Mouse (Mus musculus): ENCODE measurements around the gene Dctn1. TPM values are rescaled to one million over a fixed set of nuclear protein-coding genes. Genes with fewer than 3 reads are reported as not detected.
"Not testable (repeated sequence)": the region's sequence is repeated elsewhere in the genome, so short reads cannot be mapped to it uniquely, and the experiment has no call there.

Gene Dctn1
- polyA plus RNA-seq, 1 experiment from 2014 or later: 158 TPM

GRCm38 (mm10) chr6:83156259-83156684, 9.4 kb upstream of the Dctn1 start, which contains the start of the genes Wdr54 and 1700003E16Rik:
TSS of gene Wdr54 (minus strand) at chr6:83156397.
TSS of gene 1700003E16Rik (plus strand) at chr6:83156404.
- peak; percentile 92 for ATAC-seq (ENCODE audit: low FRiP score)
- Histone ChIP-seq H3K4me2 (replicated peaks) (peak within 1 kb of the TSS; percentile 81), H3K36me3 (peaks cover 17% of the 10 kb centered on the region), H3K9me3 (replicated peaks) (no peaks in the 10 kb centered on the region), H3K9ac (peak within 1 kb of the TSS; percentile 71), H3K4me3 (peak within 1 kb of the TSS; percentile 52), H3K4me1 (peaks cover 26% of the 10 kb centered on the region), H3K27me3 (peaks cover 15% of the 10 kb centered on the region), H3K27ac (peak within 1 kb of the TSS; percentile 53)
- 2% methylated on average over 32 of the region's 32 CpGs for WGBS

- not testable (repeated sequence) for H3K9me3 ChIP-seq (replicated peaks); H3K36me3 ChIP-seq; H3K4me3 ChIP-seq; H3K9ac ChIP-seq; H3K4me2 ChIP-seq (replicated peaks); H3K27ac ChIP-seq; ATAC-seq (ENCODE audit: low FRiP score)
- peaks cover 32% of the 10 kb centered on the region for H3K4me1 ChIP-seq
- WGBS: 39% methylated on average over 3 of the region's 3 CpGs
- H3K27me3 ChIP-seq: peaks cover 33% of the 10 kb centered on the region
Observed at GRCm38 (mm10) chr6:83159456-83159855, 6.3 kb upstream of the Dctn1 start.

GRCm38 (mm10) chr6:83161442-83161841, 4.3 kb upstream of the Dctn1 start:
- Histone ChIP-seq H3K9ac (no peak overlapping the region), H3K36me3 (no peaks in the 10 kb centered on the region), H3K27me3 (peaks cover 33% of the 10 kb centered on the region), H3K4me2 (replicated peaks) (peak overlapping the region; percentile 47), H3K9me3 (replicated peaks) (no peaks in the 10 kb centered on the region), H3K4me3 (peak overlapping the region; percentile 23), H3K27ac (no peak overlapping the region), H3K4me1 (peaks cover 23% of the 10 kb centered on the region)
- 10% methylated on average over 19 of the region's 19 CpGs for WGBS
- no peak for ATAC-seq (ENCODE audit: low FRiP score)

- Histone ChIP-seq H3K4me3 (peak overlapping the region; percentile 23), H3K36me3 (no peaks in the 10 kb centered on the region), H3K9ac (0 out of 2 replicates have a peak overlapping the region, but pooled peaks have one; percentile 39), H3K4me2 (replicated peaks) (peak overlapping the region; percentile 47), H3K4me1 (peaks cover 27% of the 10 kb centered on the region), H3K27ac (no peak overlapping the region), H3K9me3 (replicated peaks) (no peaks in the 10 kb centered on the region), H3K27me3 (peaks cover 33% of the 10 kb centered on the region)
- no peak for ATAC-seq (ENCODE audit: low FRiP score)
- WGBS: under 1% methylated on average over 49 of the region's 49 CpGs
Observed at GRCm38 (mm10) chr6:83161921-83162641, 3.6 kb upstream of the Dctn1 start.

- Histone ChIP-seq H3K4me2 (replicated peaks) (peak overlapping the region; percentile 47), H3K9me3 (replicated peaks) (no peaks in the 10 kb centered on the region), H3K4me3 (peak overlapping the region; percentile 23), H3K4me1 (peaks cover 31% of the 10 kb centered on the region), H3K27me3 (peaks cover 33% of the 10 kb centered on the region), H3K36me3 (no peaks in the 10 kb centered on the region), H3K27ac (no peak overlapping the region), H3K9ac (no peak overlapping the region)
- 2% methylated on average over 8 of the region's 8 CpGs for WGBS
- ATAC-seq (ENCODE audit: low FRiP score): no peak
Observed at GRCm38 (mm10) chr6:83162701-83163100, 3.0 kb upstream of the Dctn1 start.

GRCm38 (mm10) chr6:83165026-83165606, 604 bp upstream of the Dctn1 start:
- H3K9ac ChIP-seq: peak overlapping the region; percentile 96
- peak overlapping the region; percentile 62 for H3K4me2 ChIP-seq (replicated peaks)
- H3K4me1 ChIP-seq: peaks cover 36% of the 10 kb centered on the region
- 7% methylated on average over 6 of the region's 6 CpGs for WGBS
- H3K4me3 ChIP-seq: peak overlapping the region; percentile 92
- H3K36me3 ChIP-seq: no peaks in the 10 kb centered on the region
- H3K27ac ChIP-seq: peak overlapping the region; percentile 87; the same call in 1 of the 2 replicates
- no peaks in the 10 kb centered on the region for H3K9me3 ChIP-seq (replicated peaks)
- peaks cover 30% of the 10 kb centered on the region for H3K27me3 ChIP-seq
- ATAC-seq (ENCODE audit: low FRiP score): peak; percentile 41

GRCm38 (mm10) chr6:83166243-83166630, 517 bp downstream of the Dctn1 start:
- Histone ChIP-seq H3K4me3 (peak overlapping the region; percentile 92), H3K27me3 (peaks cover 19% of the 10 kb centered on the region), H3K27ac (peak overlapping the region; percentile 87), H3K4me2 (replicated peaks) (peak overlapping the region; percentile 62), H3K36me3 (no peaks in the 10 kb centered on the region), H3K9me3 (replicated peaks) (no peaks in the 10 kb centered on the region), H3K4me1 (peaks cover 41% of the 10 kb centered on the region), H3K9ac (peak overlapping the region; percentile 96)
- 1% methylated on average over 12 of the region's 12 CpGs for WGBS
- no peak; the same call in 1 of the 2 replicates for ATAC-seq (ENCODE audit: low FRiP score)

- WGBS: 91% methylated on average over 5 of the region's 5 CpGs
- H3K4me2 ChIP-seq (replicated peaks): no peak overlapping the region
- peaks cover 34% of the 10 kb centered on the region for H3K4me1 ChIP-seq
- H3K27me3 ChIP-seq: no peaks in the 10 kb centered on the region
- H3K9ac ChIP-seq: no peak overlapping the region
- H3K4me3 ChIP-seq: no peak overlapping the region
- H3K9me3 ChIP-seq (replicated peaks): no peaks in the 10 kb centered on the region
- no peak overlapping the region for H3K27ac ChIP-seq
- no peaks in the 10 kb centered on the region for H3K36me3 ChIP-seq
- no peak for ATAC-seq (ENCODE audit: low FRiP score)
Observed at GRCm38 (mm10) chr6:83169872-83170271, 4.2 kb downstream of the Dctn1 start.

GRCm38 (mm10) chr6:83171063-83171462, 5.3 kb downstream of the Dctn1 start:
- Histone ChIP-seq H3K4me1 (peaks cover 30% of the 10 kb centered on the region), H3K9me3 (replicated peaks) (no peaks in the 10 kb centered on the region), H3K9ac (no peak overlapping the region), H3K4me2 (replicated peaks) (0 out of 2 replicates have a peak overlapping the region, but pooled peaks have one; percentile 13), H3K4me3 (no peak overlapping the region), H3K27ac (no peak overlapping the region), H3K36me3 (no peaks in the 10 kb centered on the region), H3K27me3 (no peaks in the 10 kb centered on the region)
- 90% methylated on average over 5 of the region's 5 CpGs for WGBS
- ATAC-seq (ENCODE audit: low FRiP score): no peak

- Histone ChIP-seq H3K4me1 (peaks cover 19% of the 10 kb centered on the region), H3K9me3 (replicated peaks) (no peaks in the 10 kb centered on the region), H3K4me3 (peak overlapping the region; percentile 24), H3K27me3 (no peaks in the 10 kb centered on the region), H3K36me3 (no peaks in the 10 kb centered on the region), H3K27ac (peak overlapping the region; percentile 70), H3K4me2 (replicated peaks) (peak overlapping the region; percentile 37), H3K9ac (peak overlapping the region; percentile 32)
- peak; percentile 60 for ATAC-seq (ENCODE audit: low FRiP score)
- WGBS: 57% methylated on average over 9 of the region's 9 CpGs
Observed at GRCm38 (mm10) chr6:83172240-83172920, 6.7 kb downstream of the Dctn1 start.

- Histone ChIP-seq H3K9ac (no peak overlapping the region), H3K4me3 (no peak overlapping the region), H3K9me3 (replicated peaks) (no peaks in the 10 kb centered on the region), H3K4me2 (replicated peaks) (no peak overlapping the region), H3K27me3 (no peaks in the 10 kb centered on the region), H3K36me3 (no peaks in the 10 kb centered on the region), H3K27ac (no peak overlapping the region), H3K4me1 (peaks cover 31% of the 10 kb centered on the region)
- WGBS: 87% methylated on average over 8 of the region's 8 CpGs
- no peak for ATAC-seq (ENCODE audit: low FRiP score)
Observed at GRCm38 (mm10) chr6:83175996-83176395, 10.3 kb downstream of the Dctn1 start.

Measured in hindbrain, embryonic 12.5 days (tissue).